Mouse (Mus musculus) T-cell, adult 2 months (primary cell): ENCODE measurements around the gene Nlrp3.

Experiments used
- DNase-seq: peaks from one replicate; pipeline ENCODE4 v3.0.0; 2022; ENCODE audit warnings: low spot score

Gene Nlrp3

GRCm38 (mm10) chr11:59541324-59541723, at the start of gene Nlrp3:
Nlrp3 (plus strand) TSS chr11:59541568.
- DNase-seq = no peak

- DNase-seq = no peak
These were observed 44.6 kb upstream of the Nlrp3 start for GRCm38 (mm10) chr11:59496672-59497310.

GRCm38 (mm10) chr11:59497747-59498146, 43.6 kb upstream of the Nlrp3 start:
- no peak for DNase-seq

GRCm38 (mm10) chr11:59501978-59502700, 39.2 kb upstream of the Nlrp3 start:
- no peak for DNase-seq

- DNase-seq = peak; percentile 62
These were observed 36.0 kb upstream of the Nlrp3 start for GRCm38 (mm10) chr11:59505351-59505838.

GRCm38 (mm10) chr11:59505839-59506712, 35.3 kb upstream of the Nlrp3 start:
- DNase-seq = peak; percentile 67

- no peak for DNase-seq
These were observed 34.7 kb upstream of the Nlrp3 start for GRCm38 (mm10) chr11:59506713-59507074.

GRCm38 (mm10) chr11:59511558-59511957, 29.8 kb upstream of the Nlrp3 start:
- DNase-seq = no peak

- DNase-seq = no peak
These were observed 28.6 kb upstream of the Nlrp3 start for GRCm38 (mm10) chr11:59512733-59513132.

GRCm38 (mm10) chr11:59513556-59513955, 27.8 kb upstream of the Nlrp3 start:
- DNase-seq = no peak

GRCm38 (mm10) chr11:59514381-59514780, 27.0 kb upstream of the Nlrp3 start:
- no peak for DNase-seq

GRCm38 (mm10) chr11:59514789-59515188, 26.6 kb upstream of the Nlrp3 start:
- DNase-seq = no peak

- no peak for DNase-seq
These were observed 23.9 kb upstream of the Nlrp3 start for GRCm38 (mm10) chr11:59517441-59517840.

- peak; percentile 42 for DNase-seq
These were observed 23.1 kb upstream of the Nlrp3 start for GRCm38 (mm10) chr11:59518226-59518625.

- DNase-seq = no peak
These were observed 21.4 kb upstream of the Nlrp3 start for GRCm38 (mm10) chr11:59519741-59520495.

GRCm38 (mm10) chr11:59524150-59524549, 17.2 kb upstream of the Nlrp3 start:
- no peak for DNase-seq

- DNase-seq = peak; percentile 70
These were observed 16.1 kb upstream of the Nlrp3 start for GRCm38 (mm10) chr11:59525237-59525636.

GRCm38 (mm10) chr11:59526472-59527080, 14.8 kb upstream of the Nlrp3 start, which contains the start of gene Zkscan17:
Zkscan17 (minus strand) TSS chr11:59526751.
- DNase-seq = no peak

- DNase-seq = no peak
These were observed 11.1 kb upstream of the Nlrp3 start for GRCm38 (mm10) chr11:59530221-59530620.

GRCm38 (mm10) chr11:59530870-59531535, 10.4 kb upstream of the Nlrp3 start:
- DNase-seq = no peak

- no peak for DNase-seq
These were observed 9.8 kb upstream of the Nlrp3 start for GRCm38 (mm10) chr11:59531562-59531961.
